Mouse (Mus musculus): ENCODE data around the gene Arhgap15. TPM values are rescaled to one million over a fixed set of nuclear protein-coding genes. Genes with fewer than 3 reads are reported as not detected.

The Arhgap15 gene
- polyA plus RNA-seq, 1 experiment from 2014 or later: 1.0 TPM

DNA sequence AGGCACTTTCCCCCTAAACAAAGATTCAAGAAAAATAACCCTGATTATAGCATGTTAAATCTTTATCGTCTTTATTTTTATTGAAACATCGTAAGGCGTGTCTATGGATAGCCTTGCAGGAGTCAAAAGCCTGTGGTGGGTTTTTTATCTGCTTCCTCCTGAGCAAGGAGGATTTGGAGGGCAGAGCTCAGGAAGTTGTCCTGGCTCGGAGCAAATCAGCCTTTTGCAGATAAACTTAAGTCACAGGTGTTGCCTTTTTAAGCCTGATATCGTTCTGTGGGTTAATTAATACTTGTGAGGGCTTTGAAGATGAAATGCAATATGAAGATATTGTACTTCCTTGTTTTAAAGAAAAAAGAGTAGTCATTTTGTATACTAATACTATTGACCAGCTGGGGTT lies 87.3 kb downstream of the Arhgap15 start:
- no peak overlapping the region for H3K9ac ChIP-seq (ENCODE audit: low read length)
- H3K9me3 ChIP-seq (replicated peaks; ENCODE audit: control insufficient read depth, low read length): no peaks in the 10 kb centered on the region
- WGBS: 86% methylated on average over 5 of the region's 5 CpGs
- ATAC-seq: no peak
- no peaks in the 10 kb centered on the region for H3K36me3 ChIP-seq (ENCODE audit: control insufficient read depth, insufficient read depth, low read length)
- H3K4me2 ChIP-seq (ENCODE audit: low read length): no peak overlapping the region
- H3K27me3 ChIP-seq (replicated peaks; ENCODE audit: control insufficient read depth, insufficient read depth, low read length): no peaks in the 10 kb centered on the region
- no peak overlapping the region for H3K4me3 ChIP-seq (ENCODE audit: low read depth, low read length)
- no peaks in the 10 kb centered on the region for H3K4me1 ChIP-seq (ENCODE audit: control insufficient read depth, insufficient read depth, low read length)
- DNase-seq (ENCODE audit: low spot score): no peak
- no peak overlapping the region for H3K27ac ChIP-seq (ENCODE audit: low read depth, low read length)

- 70% methylated on average over 5 of the region's 5 CpGs for WGBS
- H3K27ac ChIP-seq (ENCODE audit: low read depth, low read length): no peak overlapping the region
- peak; percentile 45 for DNase-seq (ENCODE audit: low spot score)
Observed at GRCm38 (mm10) chr2:43841644-43842043, 93.0 kb downstream of the Arhgap15 start.

GRCm38 (mm10) chr2:43851195-43851594 lies 102.6 kb downstream of the Arhgap15 start:
- Histone ChIP-seq H3K27me3 (replicated peaks; ENCODE audit: control insufficient read depth, insufficient read depth, low read length) (no peaks in the 10 kb centered on the region), H3K4me1 (ENCODE audit: control insufficient read depth, insufficient read depth, low read length) (no peaks in the 10 kb centered on the region), H3K4me3 (ENCODE audit: low read depth, low read length) (no peak overlapping the region), H3K9me3 (replicated peaks; ENCODE audit: control insufficient read depth, low read length) (no peaks in the 10 kb centered on the region), H3K36me3 (ENCODE audit: control insufficient read depth, insufficient read depth, low read length) (no peaks in the 10 kb centered on the region), H3K9ac (ENCODE audit: low read length) (no peak overlapping the region), H3K4me2 (ENCODE audit: low read length) (no peak overlapping the region), H3K27ac (ENCODE audit: low read depth, low read length) (no peak overlapping the region)
- DNase-seq (ENCODE audit: low spot score) (peak; percentile 33), ATAC-seq (no peak)
- WGBS: 66% methylated on average over 3 of the region's 3 CpGs

More at GRCm38 (mm10) chr2:43841644-43842043, 93.0 kb downstream of the Arhgap15 start:
- no peak for ATAC-seq
- Histone ChIP-seq H3K9me3 (replicated peaks; ENCODE audit: control insufficient read depth, low read length) (no peaks in the 10 kb centered on the region), H3K4me3 (ENCODE audit: low read depth, low read length) (no peak overlapping the region), H3K4me2 (ENCODE audit: low read length) (no peak overlapping the region), H3K27me3 (replicated peaks; ENCODE audit: control insufficient read depth, insufficient read depth, low read length) (no peaks in the 10 kb centered on the region), H3K9ac (ENCODE audit: low read length) (no peak overlapping the region), H3K4me1 (ENCODE audit: control insufficient read depth, insufficient read depth, low read length) (no peaks in the 10 kb centered on the region), H3K36me3 (ENCODE audit: control insufficient read depth, insufficient read depth, low read length) (no peaks in the 10 kb centered on the region)

DNA sequence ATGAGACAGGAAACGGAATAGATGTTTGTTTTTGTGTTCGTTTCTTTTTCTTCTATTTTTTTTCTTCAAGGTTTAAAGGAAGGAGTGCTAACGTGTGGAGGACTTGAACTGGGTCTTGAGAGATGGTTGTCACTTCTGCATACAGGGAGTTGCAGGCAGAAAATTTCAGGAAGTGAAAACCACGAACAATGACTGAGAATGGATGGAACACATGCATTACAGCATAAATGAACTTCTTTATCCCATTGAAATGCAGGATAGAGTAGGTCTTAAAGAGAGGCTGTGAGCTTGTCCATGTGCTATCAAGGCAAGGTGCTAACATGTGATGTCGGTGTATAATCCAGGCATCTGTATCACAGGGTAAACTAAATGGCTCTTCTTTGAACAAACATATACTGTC lies 114.1 kb downstream of the Arhgap15 start:
- H3K4me1 ChIP-seq (ENCODE audit: control insufficient read depth, insufficient read depth, low read length): no peaks in the 10 kb centered on the region
- no peaks in the 10 kb centered on the region for H3K27me3 ChIP-seq (replicated peaks; ENCODE audit: control insufficient read depth, insufficient read depth, low read length)
- no peak overlapping the region for H3K27ac ChIP-seq (ENCODE audit: low read depth, low read length)
- H3K9ac ChIP-seq (ENCODE audit: low read length): no peak overlapping the region
- no peaks in the 10 kb centered on the region for H3K9me3 ChIP-seq (replicated peaks; ENCODE audit: control insufficient read depth, low read length)
- 56% methylated on average over 5 of the region's 5 CpGs for WGBS
- DNase-seq (ENCODE audit: low spot score) (no peak), ATAC-seq (no peak)
- no peaks in the 10 kb centered on the region for H3K36me3 ChIP-seq (ENCODE audit: control insufficient read depth, insufficient read depth, low read length)
- H3K4me2 ChIP-seq (ENCODE audit: low read length): no peak overlapping the region
- no peak overlapping the region for H3K4me3 ChIP-seq (ENCODE audit: low read depth, low read length)

- Histone ChIP-seq H3K4me2 (ENCODE audit: low read length) (no peak overlapping the region), H3K27me3 (replicated peaks; ENCODE audit: control insufficient read depth, insufficient read depth, low read length) (no peaks in the 10 kb centered on the region), H3K9ac (ENCODE audit: low read length) (no peak overlapping the region), H3K27ac (ENCODE audit: low read depth, low read length) (no peak overlapping the region), H3K9me3 (replicated peaks; ENCODE audit: control insufficient read depth, low read length) (no peaks in the 10 kb centered on the region), H3K4me1 (ENCODE audit: control insufficient read depth, insufficient read depth, low read length) (no peaks in the 10 kb centered on the region), H3K4me3 (ENCODE audit: low read depth, low read length) (no peak overlapping the region), H3K36me3 (ENCODE audit: control insufficient read depth, insufficient read depth, low read length) (no peaks in the 10 kb centered on the region)
- peak; percentile 93 for DNase-seq (ENCODE audit: low spot score)
- 21% methylated on average over 7 of the region's 7 CpGs for WGBS
- peak; percentile 95 for ATAC-seq
Observed at GRCm38 (mm10) chr2:43902403-43902973, 153.9 kb downstream of the Arhgap15 start.

GRCm38 (mm10) chr2:43907496-43907895 lies 158.9 kb downstream of the Arhgap15 start:
- no peak overlapping the region for H3K27ac ChIP-seq (ENCODE audit: low read depth, low read length)
- no peak overlapping the region for H3K9ac ChIP-seq (ENCODE audit: low read length)
- ATAC-seq (no peak), DNase-seq (ENCODE audit: low spot score) (peak; percentile 31)
- no peaks in the 10 kb centered on the region for H3K9me3 ChIP-seq (replicated peaks; ENCODE audit: control insufficient read depth, low read length)
- H3K27me3 ChIP-seq (replicated peaks; ENCODE audit: control insufficient read depth, insufficient read depth, low read length): no peaks in the 10 kb centered on the region
- no peaks in the 10 kb centered on the region for H3K4me1 ChIP-seq (ENCODE audit: control insufficient read depth, insufficient read depth, low read length)
- no peak overlapping the region for H3K4me2 ChIP-seq (ENCODE audit: low read length)
- no peaks in the 10 kb centered on the region for H3K36me3 ChIP-seq (ENCODE audit: control insufficient read depth, insufficient read depth, low read length)
- no peak overlapping the region for H3K4me3 ChIP-seq (ENCODE audit: low read depth, low read length)
- 89% methylated on average over 5 of the region's 5 CpGs for WGBS

DNA sequence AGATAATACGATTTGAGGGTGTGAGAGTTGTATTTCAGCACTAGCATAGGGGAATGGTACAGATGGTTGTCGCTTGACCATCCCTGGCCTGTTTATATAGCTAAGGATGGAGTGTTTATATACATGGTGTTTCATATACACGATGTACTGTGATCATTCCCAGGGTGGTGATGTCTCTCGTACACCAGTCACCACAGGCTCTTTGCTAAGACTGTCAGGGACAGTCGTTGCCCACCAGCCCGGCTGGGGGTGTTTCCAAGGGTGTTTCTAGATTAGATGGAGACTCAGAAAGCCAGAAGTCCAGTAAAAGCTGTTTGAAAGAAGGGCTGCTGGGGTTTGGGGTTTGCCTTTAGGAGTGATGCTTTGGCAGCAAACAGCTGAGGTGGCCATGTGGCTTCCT lies 165.5 kb downstream of the Arhgap15 start:
- ATAC-seq (no peak), DNase-seq (ENCODE audit: low spot score) (no peak)
- Histone ChIP-seq H3K4me3 (ENCODE audit: low read depth, low read length) (no peak overlapping the region), H3K9me3 (replicated peaks; ENCODE audit: control insufficient read depth, low read length) (no peaks in the 10 kb centered on the region), H3K27ac (ENCODE audit: low read depth, low read length) (no peak overlapping the region), H3K4me1 (ENCODE audit: control insufficient read depth, insufficient read depth, low read length) (no peaks in the 10 kb centered on the region), H3K36me3 (ENCODE audit: control insufficient read depth, insufficient read depth, low read length) (no peaks in the 10 kb centered on the region), H3K27me3 (replicated peaks; ENCODE audit: control insufficient read depth, insufficient read depth, low read length) (no peaks in the 10 kb centered on the region), H3K9ac (ENCODE audit: low read length) (no peak overlapping the region), H3K4me2 (ENCODE audit: low read length) (no peak overlapping the region)
- 93% methylated on average over 6 of the region's 6 CpGs for whole genome bisulfite sequencing

DNA sequence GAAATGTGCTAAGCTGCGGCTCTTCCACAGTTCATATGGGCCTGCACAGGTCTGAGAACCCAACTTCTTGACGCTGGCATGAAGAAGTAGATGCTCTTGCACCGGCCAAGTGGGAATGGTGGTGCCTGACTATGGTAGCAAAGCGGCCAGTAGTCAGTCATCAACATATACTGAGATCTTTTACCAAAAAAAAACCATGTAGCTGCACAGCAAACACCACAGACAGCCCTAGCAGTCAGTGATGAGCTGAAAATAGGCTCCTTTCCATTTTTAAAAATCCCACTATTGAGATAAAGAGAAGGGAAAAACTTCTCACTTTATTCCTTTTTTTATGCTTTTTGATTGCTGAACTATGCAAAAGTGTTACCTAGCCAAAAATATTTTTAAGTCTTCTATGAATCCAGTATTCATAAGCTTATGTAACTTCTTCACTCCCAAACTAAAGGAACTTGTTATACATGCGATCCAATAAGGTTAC lies 175.3 kb downstream of the Arhgap15 start:
- no peaks in the 10 kb centered on the region for H3K36me3 ChIP-seq (ENCODE audit: control insufficient read depth, insufficient read depth, low read length)
- no peak overlapping the region for H3K9ac ChIP-seq (ENCODE audit: low read length)
- DNase-seq (ENCODE audit: low spot score): no peak
- no peaks in the 10 kb centered on the region for H3K27me3 ChIP-seq (replicated peaks; ENCODE audit: control insufficient read depth, insufficient read depth, low read length)
- no peaks in the 10 kb centered on the region for H3K4me1 ChIP-seq (ENCODE audit: control insufficient read depth, insufficient read depth, low read length)
- 94% methylated on average over 5 of the region's 5 CpGs for WGBS
- ATAC-seq: no peak
- no peak overlapping the region for H3K4me2 ChIP-seq (ENCODE audit: low read length)
- H3K27ac ChIP-seq (ENCODE audit: low read depth, low read length): no peak overlapping the region
- H3K4me3 ChIP-seq (ENCODE audit: low read depth, low read length): no peak overlapping the region
- H3K9me3 ChIP-seq (replicated peaks; ENCODE audit: control insufficient read depth, low read length): no peaks in the 10 kb centered on the region

DNA sequence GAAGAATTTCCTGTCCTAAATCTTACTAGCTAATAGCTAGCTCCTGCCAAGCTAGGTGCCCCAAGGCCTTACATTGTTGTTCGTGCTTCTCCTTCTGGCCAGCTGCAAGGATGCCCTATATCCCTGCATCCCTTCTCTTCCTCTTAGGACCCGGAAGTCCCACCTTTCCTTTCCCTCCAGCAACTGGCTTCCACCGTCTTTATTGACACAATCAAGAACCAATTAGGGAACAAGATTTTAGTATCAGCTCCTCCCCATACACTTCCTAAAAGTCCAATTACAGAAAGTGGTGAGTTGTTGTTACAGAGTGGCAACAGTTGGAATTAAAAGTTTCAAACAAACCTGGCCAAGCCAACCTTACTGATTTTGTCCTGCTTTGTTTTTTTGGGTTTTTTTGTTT lies 183.1 kb downstream of the Arhgap15 start:
- Histone ChIP-seq H3K9ac (ENCODE audit: low read length) (no peak overlapping the region), H3K4me2 (ENCODE audit: low read length) (no peak overlapping the region), H3K27ac (ENCODE audit: low read depth, low read length) (no peak overlapping the region), H3K4me1 (ENCODE audit: control insufficient read depth, insufficient read depth, low read length) (no peaks in the 10 kb centered on the region), H3K36me3 (ENCODE audit: control insufficient read depth, insufficient read depth, low read length) (no peaks in the 10 kb centered on the region), H3K4me3 (ENCODE audit: low read depth, low read length) (no peak overlapping the region), H3K9me3 (replicated peaks; ENCODE audit: control insufficient read depth, low read length) (no peaks in the 10 kb centered on the region), H3K27me3 (replicated peaks; ENCODE audit: control insufficient read depth, insufficient read depth, low read length) (no peaks in the 10 kb centered on the region)
- DNase-seq (ENCODE audit: low spot score): no peak
- ATAC-seq: no peak
- 87% methylated on average over 3 of the region's 3 CpGs for WGBS

Data from forebrain, embryonic 14.5 days (tissue).